Mouse (Mus musculus): Measurements from ENCODE around the gene Klhl10. TPM values are rescaled to one million over a fixed set of nuclear protein-coding genes. Genes with fewer than 3 reads are reported as not detected.

Gene Klhl10
- polyA plus RNA-seq, 1 experiment from 2014 or later = 0.84 TPM

GRCm38 (mm10) chr11:100397600-100398389, 43.9 kb upstream of the Klhl10 start, which contains the start of gene Jup:
Gene Jup (minus strand): TSS chr11:100397763.
- WGBS = 2% methylated on average over 16 of the region's 37 CpGs
- peak within 1 kb of the TSS; percentile 77 for H3K4me2 ChIP-seq (ENCODE audit: low read depth, low read length)
- peak; percentile 98 for ATAC-seq (ENCODE audit: low read depth)
- H3K4me3 ChIP-seq (ENCODE audit: low read depth, low read length) = peak within 1 kb of the TSS; percentile 79
- peak within 1 kb of the TSS; percentile 80 for H3K9ac ChIP-seq (ENCODE audit: low read depth, low read length)
- H3K27ac ChIP-seq (replicated peaks; ENCODE audit: low read depth, low read length) = peak within 1 kb of the TSS; percentile 86
- no peaks in the 10 kb centered on the region for H3K9me3 ChIP-seq (ENCODE audit: control insufficient read depth, low read length)
- H3K4me1 ChIP-seq (ENCODE audit: control insufficient read depth, insufficient read depth, low read length) = peaks cover 31% of the 10 kb centered on the region
- no peaks in the 10 kb centered on the region for H3K27me3 ChIP-seq (replicated peaks; ENCODE audit: control insufficient read depth, insufficient read depth, low read length)
- DNase-seq (ENCODE audit: low spot score) = peak; percentile 99
- no peaks in the 10 kb centered on the region for H3K36me3 ChIP-seq (ENCODE audit: control insufficient read depth, insufficient read depth, low read length)

DNA sequence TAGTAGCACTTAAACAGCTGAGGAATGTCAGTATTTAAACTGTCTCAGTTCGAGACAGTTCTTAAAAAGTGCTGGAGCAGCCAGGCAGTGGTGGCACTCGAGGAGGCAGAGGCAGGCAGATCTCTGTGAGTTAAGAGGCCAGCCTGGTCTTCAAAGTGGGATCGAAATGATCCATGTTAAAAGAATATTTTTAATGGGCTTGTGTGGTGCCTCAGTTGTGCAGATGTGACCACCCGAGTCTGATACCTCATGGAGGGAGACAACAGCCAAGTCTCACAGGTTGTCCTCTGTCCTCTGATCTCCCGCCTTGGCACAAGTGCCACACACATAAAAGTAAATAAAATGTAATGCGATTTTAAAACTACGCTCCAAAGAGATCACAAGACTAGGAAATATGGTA, 43.2 kb upstream of the Klhl10 start:
- Histone ChIP-seq H3K27me3 (replicated peaks; ENCODE audit: control insufficient read depth, insufficient read depth, low read length) (no peaks in the 10 kb centered on the region), H3K9me3 (ENCODE audit: control insufficient read depth, low read length) (no peaks in the 10 kb centered on the region), H3K4me2 (ENCODE audit: low read depth, low read length) (peak overlapping the region; percentile 77; the same call in 1 of the 2 replicates), H3K4me1 (ENCODE audit: control insufficient read depth, insufficient read depth, low read length) (peaks cover 31% of the 10 kb centered on the region), H3K36me3 (ENCODE audit: control insufficient read depth, insufficient read depth, low read length) (no peaks in the 10 kb centered on the region), H3K27ac (replicated peaks; ENCODE audit: low read depth, low read length) (peak overlapping the region; percentile 55), H3K9ac (ENCODE audit: low read depth, low read length) (no peak overlapping the region), H3K4me3 (ENCODE audit: low read depth, low read length) (0 out of 2 replicates have a peak overlapping the region, but pooled peaks have one; percentile 79)
- 91% methylated on average over 7 of the region's 7 CpGs for WGBS
- ATAC-seq (ENCODE audit: low read depth) (no peak), DNase-seq (ENCODE audit: low spot score) (no peak)

GRCm38 (mm10) chr11:100399320-100399719, 42.4 kb upstream of the Klhl10 start:
- DNase-seq (ENCODE audit: low spot score) (peak; percentile 48), ATAC-seq (ENCODE audit: low read depth) (no peak)
- Histone ChIP-seq H3K4me1 (ENCODE audit: control insufficient read depth, insufficient read depth, low read length) (peaks cover 28% of the 10 kb centered on the region), H3K36me3 (ENCODE audit: control insufficient read depth, insufficient read depth, low read length) (no peaks in the 10 kb centered on the region), H3K27me3 (replicated peaks; ENCODE audit: control insufficient read depth, insufficient read depth, low read length) (no peaks in the 10 kb centered on the region), H3K27ac (replicated peaks; ENCODE audit: low read depth, low read length) (peak overlapping the region; percentile 39; the same call in 1 of the 2 replicates), H3K9me3 (ENCODE audit: control insufficient read depth, low read length) (no peaks in the 10 kb centered on the region), H3K4me2 (ENCODE audit: low read depth, low read length) (no peak overlapping the region), H3K4me3 (ENCODE audit: low read depth, low read length) (no peak overlapping the region), H3K9ac (ENCODE audit: low read depth, low read length) (no peak overlapping the region)
- 55% methylated on average over 8 of the region's 9 CpGs for WGBS

GRCm38 (mm10) chr11:100399727-100400538, 41.8 kb upstream of the Klhl10 start:
- Histone ChIP-seq H3K9ac (ENCODE audit: low read depth, low read length) (no peak overlapping the region), H3K27ac (replicated peaks; ENCODE audit: low read depth, low read length) (no peak overlapping the region; the same call in 1 of the 2 replicates)
- WGBS = 72% methylated on average over 12 of the region's 12 CpGs

GRCm38 (mm10) chr11:100400842-100401241, 40.9 kb upstream of the Klhl10 start:
- Histone ChIP-seq H3K9me3 (ENCODE audit: control insufficient read depth, low read length) (no peaks in the 10 kb centered on the region), H3K36me3 (ENCODE audit: control insufficient read depth, insufficient read depth, low read length) (no peaks in the 10 kb centered on the region), H3K4me3 (ENCODE audit: low read depth, low read length) (no peak overlapping the region), H3K9ac (ENCODE audit: low read depth, low read length) (no peak overlapping the region), H3K27ac (replicated peaks; ENCODE audit: low read depth, low read length) (no peak overlapping the region), H3K27me3 (replicated peaks; ENCODE audit: control insufficient read depth, insufficient read depth, low read length) (no peaks in the 10 kb centered on the region), H3K4me1 (ENCODE audit: control insufficient read depth, insufficient read depth, low read length) (peaks cover 13% of the 10 kb centered on the region), H3K4me2 (ENCODE audit: low read depth, low read length) (no peak overlapping the region)
- DNase-seq (ENCODE audit: low spot score) (no peak), ATAC-seq (ENCODE audit: low read depth) (no peak)
- WGBS = 77% methylated on average over 6 of the region's 6 CpGs

More at GRCm38 (mm10) chr11:100399727-100400538, 41.8 kb upstream of the Klhl10 start:
- no peaks in the 10 kb centered on the region for H3K36me3 ChIP-seq (ENCODE audit: control insufficient read depth, insufficient read depth, low read length)
- no peak overlapping the region for H3K4me3 ChIP-seq (ENCODE audit: low read depth, low read length)
- no peaks in the 10 kb centered on the region for H3K9me3 ChIP-seq (ENCODE audit: control insufficient read depth, low read length)
- no peak for DNase-seq (ENCODE audit: low spot score)
- no peak for ATAC-seq (ENCODE audit: low read depth)
- H3K4me1 ChIP-seq (ENCODE audit: control insufficient read depth, insufficient read depth, low read length) = peaks cover 22% of the 10 kb centered on the region
- no peaks in the 10 kb centered on the region for H3K27me3 ChIP-seq (replicated peaks; ENCODE audit: control insufficient read depth, insufficient read depth, low read length)
- no peak overlapping the region for H3K4me2 ChIP-seq (ENCODE audit: low read depth, low read length)

GRCm38 (mm10) chr11:100402240-100402639, 39.5 kb upstream of the Klhl10 start:
- Histone ChIP-seq H3K4me3 (ENCODE audit: low read depth, low read length) (no peak overlapping the region), H3K27me3 (replicated peaks; ENCODE audit: control insufficient read depth, insufficient read depth, low read length) (no peaks in the 10 kb centered on the region), H3K27ac (replicated peaks; ENCODE audit: low read depth, low read length) (no peak overlapping the region), H3K4me2 (ENCODE audit: low read depth, low read length) (no peak overlapping the region), H3K9ac (ENCODE audit: low read depth, low read length) (no peak overlapping the region), H3K36me3 (ENCODE audit: control insufficient read depth, insufficient read depth, low read length) (0 out of 2 replicates have a peak, but pooled peaks cover 3% of the 10 kb centered on the region), H3K9me3 (ENCODE audit: control insufficient read depth, low read length) (no peaks in the 10 kb centered on the region), H3K4me1 (ENCODE audit: control insufficient read depth, insufficient read depth, low read length) (0 out of 2 replicates have a peak, but pooled peaks cover 3% of the 10 kb centered on the region)
- DNase-seq (ENCODE audit: low spot score) = peak; percentile 26
- WGBS = 35% methylated on average over 6 of the region's 6 CpGs
- no peak for ATAC-seq (ENCODE audit: low read depth)

- 56% methylated on average over 2 of the region's 2 CpGs for WGBS
- no peak overlapping the region for H3K9ac ChIP-seq (ENCODE audit: low read depth, low read length)
- no peak for ATAC-seq (ENCODE audit: low read depth)
- H3K4me1 ChIP-seq (ENCODE audit: control insufficient read depth, insufficient read depth, low read length) = 0 out of 2 replicates have a peak, but pooled peaks cover 3% of the 10 kb centered on the region
- no peak overlapping the region for H3K4me3 ChIP-seq (ENCODE audit: low read depth, low read length)
- H3K9me3 ChIP-seq (ENCODE audit: control insufficient read depth, low read length) = no peaks in the 10 kb centered on the region
- H3K27me3 ChIP-seq (replicated peaks; ENCODE audit: control insufficient read depth, insufficient read depth, low read length) = no peaks in the 10 kb centered on the region
- no peak overlapping the region for H3K27ac ChIP-seq (replicated peaks; ENCODE audit: low read depth, low read length)
- H3K36me3 ChIP-seq (ENCODE audit: control insufficient read depth, insufficient read depth, low read length) = 0 out of 2 replicates have a peak, but pooled peaks cover 5% of the 10 kb centered on the region
- no peak overlapping the region for H3K4me2 ChIP-seq (ENCODE audit: low read depth, low read length)
- DNase-seq (ENCODE audit: low spot score) = peak; percentile 40
Observed at GRCm38 (mm10) chr11:100402682-100403081, 39.0 kb upstream of the Klhl10 start.

- Histone ChIP-seq H3K27ac (replicated peaks; ENCODE audit: low read depth, low read length) (0 out of 2 replicates have a peak overlapping the region, but pooled peaks have one; percentile 28), H3K4me1 (ENCODE audit: control insufficient read depth, insufficient read depth, low read length) (no peaks in the 10 kb centered on the region), H3K4me3 (ENCODE audit: low read depth, low read length) (no peak overlapping the region), H3K36me3 (ENCODE audit: control insufficient read depth, insufficient read depth, low read length) (peaks cover 9% of the 10 kb centered on the region; the same call in 1 of the 2 replicates), H3K27me3 (replicated peaks; ENCODE audit: control insufficient read depth, insufficient read depth, low read length) (no peaks in the 10 kb centered on the region), H3K9me3 (ENCODE audit: control insufficient read depth, low read length) (no peaks in the 10 kb centered on the region), H3K4me2 (ENCODE audit: low read depth, low read length) (no peak overlapping the region), H3K9ac (ENCODE audit: low read depth, low read length) (no peak overlapping the region)
- ATAC-seq (ENCODE audit: low read depth) (no peak), DNase-seq (ENCODE audit: low spot score) (no peak)
- WGBS = 77% methylated on average over 10 of the region's 10 CpGs
Observed at GRCm38 (mm10) chr11:100403445-100404134, 38.1 kb upstream of the Klhl10 start.
